Mouse (Mus musculus) adrenal gland (tissue): ENCODE measurements around the gene Aig1.

Experiments used
- intact Hi-C: fragments of 180-260 bp; cut with DNase I; formaldehyde crosslinking; loops from one replicate; pipeline ENCODE4 v1.15.1; 2025

Gene Aig1

DNA sequence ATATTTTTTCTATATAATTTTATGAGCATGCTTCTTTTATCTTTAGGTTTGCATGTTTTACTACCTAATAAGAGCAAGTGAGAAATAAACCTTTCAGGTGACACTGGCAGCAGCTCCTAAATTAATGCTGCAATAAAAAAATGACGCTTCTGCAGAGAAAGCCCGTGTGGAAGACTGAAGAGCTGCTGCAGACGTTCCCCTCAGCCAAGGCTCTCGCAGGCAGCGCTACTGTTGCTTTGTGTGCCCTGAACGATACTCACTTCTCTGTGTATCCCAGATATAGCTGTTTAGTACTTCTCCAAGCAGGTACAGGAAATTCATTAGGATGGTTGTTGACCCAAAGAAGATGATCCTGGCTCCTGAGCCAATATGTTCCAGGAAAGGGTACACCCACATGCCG is 215.5 kb downstream of the Aig1 start:
- intact Hi-C loops, result no loop called here

GRCm38 (mm10) chr10:13652061-13652460 is 216.7 kb downstream of the Aig1 start:
- intact Hi-C loops, result no loop called here

- intact Hi-C loops, result no loop called here
Observed at GRCm38 (mm10) chr10:13641750-13642149, 227.0 kb downstream of the Aig1 start.

- intact Hi-C loops, result no loop called here
Observed at GRCm38 (mm10) chr10:13631796-13632195, 237.0 kb downstream of the Aig1 start.

DNA sequence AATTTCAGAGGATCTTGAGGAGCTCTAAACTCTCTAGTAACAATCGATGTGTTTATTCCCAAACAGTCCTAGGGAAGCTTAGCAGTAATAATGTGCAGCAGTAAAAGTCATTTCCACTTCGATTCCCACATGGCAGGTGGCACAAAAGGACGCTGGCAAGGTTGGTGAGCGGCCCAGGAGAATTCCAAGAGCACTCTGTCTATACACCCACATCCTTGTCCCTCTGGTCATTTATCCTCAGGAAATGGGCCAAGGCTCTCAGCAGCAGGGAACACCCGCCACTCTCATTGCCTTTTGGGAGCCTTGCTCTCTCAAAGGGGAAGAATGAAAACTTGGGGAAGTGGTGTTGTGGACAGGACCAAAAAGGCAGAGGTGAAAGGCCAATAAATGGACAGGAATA is 245.0 kb downstream of the Aig1 start:
- intact Hi-C loops, result no loop called here

GRCm38 (mm10) chr10:13600926-13601325 is 267.9 kb downstream of the Aig1 start:
- intact Hi-C loops, result no loop called here

GRCm38 (mm10) chr10:13597491-13597890 is 271.3 kb downstream of the Aig1 start:
- intact Hi-C loops, result no loop called here
